Mouse (Mus musculus): ENCODE data around the gene Gtf2ird1. TPM values are rescaled to one million over a fixed set of nuclear protein-coding genes. Genes with fewer than 3 reads are reported as not detected.

Gene Gtf2ird1
- polyA plus RNA-seq, 1 experiment from 2014 or later: 66.5 TPM

GRCm38 (mm10) chr5:134491712-134492417 is 35.3 kb upstream of the Gtf2ird1 start:
- H3K4me3 ChIP-seq (ENCODE audit: low read length): no peak overlapping the region
- peak overlapping the region; percentile 32 for H3K9ac ChIP-seq (ENCODE audit: low read depth, low read length)
- no peaks in the 10 kb centered on the region for H3K9me3 ChIP-seq (ENCODE audit: control insufficient read depth, low read length)
- no peak overlapping the region for H3K4me2 ChIP-seq (ENCODE audit: low read depth, low read length)
- 23% methylated on average over 18 of the region's 18 CpGs for WGBS
- H3K36me3 ChIP-seq (ENCODE audit: control insufficient read depth, insufficient read depth, low read length): peaks cover 17% of the 10 kb centered on the region
- peak overlapping the region; percentile 50; the same call in 1 of the 2 replicates for H3K27ac ChIP-seq (ENCODE audit: low read length)
- ATAC-seq: peak; percentile 14; the same call in 1 of the 2 replicates
- peaks cover 3% of the 10 kb centered on the region for H3K4me1 ChIP-seq (ENCODE audit: control insufficient read depth, insufficient read depth, low read length)
- H3K27me3 ChIP-seq (replicated peaks; ENCODE audit: control insufficient read depth, insufficient read depth, low read length): no peaks in the 10 kb centered on the region

DNA sequence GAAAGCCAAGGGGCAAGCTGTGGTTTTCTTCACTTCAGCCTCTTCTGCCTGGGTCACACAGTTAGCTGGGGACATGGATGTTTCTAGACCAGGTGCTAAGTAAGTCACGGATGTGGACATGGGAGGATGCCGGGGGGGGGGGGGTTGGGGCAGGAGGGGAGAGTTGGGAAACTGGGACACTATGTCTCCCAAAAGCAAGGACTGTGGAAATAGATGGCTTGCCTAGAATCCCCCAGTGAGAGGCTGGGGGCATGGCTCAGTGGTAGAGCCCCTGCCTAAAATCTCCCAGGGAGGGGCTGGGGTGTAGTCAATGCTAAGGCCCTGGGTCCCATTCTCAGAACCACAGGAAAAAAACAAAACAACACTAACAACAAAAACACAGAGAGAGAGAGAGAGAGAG is 34.7 kb upstream of the Gtf2ird1 start:
- WGBS: 97% methylated on average over 2 of the region's 2 CpGs
- no peak for ATAC-seq
- Histone ChIP-seq H3K4me1 (ENCODE audit: control insufficient read depth, insufficient read depth, low read length) (peaks cover 3% of the 10 kb centered on the region), H3K4me2 (ENCODE audit: low read depth, low read length) (no peak overlapping the region), H3K4me3 (ENCODE audit: low read length) (no peak overlapping the region), H3K9ac (ENCODE audit: low read depth, low read length) (no peak overlapping the region), H3K9me3 (ENCODE audit: control insufficient read depth, low read length) (no peaks in the 10 kb centered on the region), H3K36me3 (ENCODE audit: control insufficient read depth, insufficient read depth, low read length) (peaks cover 14% of the 10 kb centered on the region), H3K27me3 (replicated peaks; ENCODE audit: control insufficient read depth, insufficient read depth, low read length) (no peaks in the 10 kb centered on the region), H3K27ac (ENCODE audit: low read length) (no peak overlapping the region)

DNA sequence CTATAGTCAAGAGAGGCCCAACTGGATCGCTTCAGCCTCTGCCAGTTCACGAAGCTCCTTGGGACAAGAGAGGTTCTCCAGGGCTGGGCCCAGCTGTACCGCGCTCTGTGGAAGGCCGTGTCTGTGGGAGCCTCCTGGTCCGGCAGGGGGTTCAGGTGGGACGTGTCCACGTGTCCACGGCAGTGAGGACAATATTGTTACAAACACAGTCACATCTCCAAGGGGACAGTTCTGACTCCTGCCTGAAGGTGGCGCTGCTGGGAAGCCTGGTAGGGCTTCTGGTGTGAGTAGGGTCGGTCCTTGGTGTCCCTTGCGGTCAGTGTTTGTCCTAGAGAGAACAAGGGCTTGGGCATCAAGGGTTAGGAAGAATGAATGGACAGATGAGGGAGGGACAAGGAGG is 33.9 kb upstream of the Gtf2ird1 start:
- H3K36me3 ChIP-seq (ENCODE audit: control insufficient read depth, insufficient read depth, low read length): peaks cover 14% of the 10 kb centered on the region
- H3K4me3 ChIP-seq (ENCODE audit: low read length): no peak overlapping the region
- H3K27me3 ChIP-seq (replicated peaks; ENCODE audit: control insufficient read depth, insufficient read depth, low read length): no peaks in the 10 kb centered on the region
- no peak overlapping the region for H3K27ac ChIP-seq (ENCODE audit: low read length)
- peaks cover 3% of the 10 kb centered on the region for H3K4me1 ChIP-seq (ENCODE audit: control insufficient read depth, insufficient read depth, low read length)
- 88% methylated on average over 12 of the region's 12 CpGs for WGBS
- ATAC-seq: no peak
- no peak overlapping the region for H3K4me2 ChIP-seq (ENCODE audit: low read depth, low read length)
- H3K9ac ChIP-seq (ENCODE audit: low read depth, low read length): no peak overlapping the region
- no peaks in the 10 kb centered on the region for H3K9me3 ChIP-seq (ENCODE audit: control insufficient read depth, low read length)

- no peaks in the 10 kb centered on the region for H3K9me3 ChIP-seq (ENCODE audit: control insufficient read depth, low read length)
- peaks cover 3% of the 10 kb centered on the region for H3K4me1 ChIP-seq (ENCODE audit: control insufficient read depth, insufficient read depth, low read length)
- ATAC-seq: no peak
- H3K27ac ChIP-seq (ENCODE audit: low read length): no peak overlapping the region
- WGBS: 42% methylated on average over 9 of the region's 9 CpGs
- peaks cover 14% of the 10 kb centered on the region for H3K36me3 ChIP-seq (ENCODE audit: control insufficient read depth, insufficient read depth, low read length)
- no peak overlapping the region for H3K9ac ChIP-seq (ENCODE audit: low read depth, low read length)
- no peaks in the 10 kb centered on the region for H3K27me3 ChIP-seq (replicated peaks; ENCODE audit: control insufficient read depth, insufficient read depth, low read length)
- H3K4me2 ChIP-seq (ENCODE audit: low read depth, low read length): no peak overlapping the region
- no peak overlapping the region for H3K4me3 ChIP-seq (ENCODE audit: low read length)
Measured at GRCm38 (mm10) chr5:134489583-134489982, 33.1 kb upstream of the Gtf2ird1 start.

GRCm38 (mm10) chr5:134488596-134488995 is 32.1 kb upstream of the Gtf2ird1 start:
- H3K4me1 ChIP-seq (ENCODE audit: control insufficient read depth, insufficient read depth, low read length): peaks cover 3% of the 10 kb centered on the region
- no peak overlapping the region for H3K27ac ChIP-seq (ENCODE audit: low read length)
- H3K36me3 ChIP-seq (ENCODE audit: control insufficient read depth, insufficient read depth, low read length): peaks cover 14% of the 10 kb centered on the region
- no peaks in the 10 kb centered on the region for H3K9me3 ChIP-seq (ENCODE audit: control insufficient read depth, low read length)
- H3K4me3 ChIP-seq (ENCODE audit: low read length): no peak overlapping the region
- no peak overlapping the region for H3K4me2 ChIP-seq (ENCODE audit: low read depth, low read length)
- H3K9ac ChIP-seq (ENCODE audit: low read depth, low read length): no peak overlapping the region
- WGBS: 91% methylated on average over 4 of the region's 4 CpGs
- ATAC-seq: no peak
- no peaks in the 10 kb centered on the region for H3K27me3 ChIP-seq (replicated peaks; ENCODE audit: control insufficient read depth, insufficient read depth, low read length)

GRCm38 (mm10) chr5:134488042-134488441 is 31.5 kb upstream of the Gtf2ird1 start:
- Histone ChIP-seq H3K36me3 (ENCODE audit: control insufficient read depth, insufficient read depth, low read length) (peaks cover 11% of the 10 kb centered on the region), H3K27ac (ENCODE audit: low read length) (no peak overlapping the region; the same call in 1 of the 2 replicates), H3K4me3 (ENCODE audit: low read length) (no peak overlapping the region), H3K4me2 (ENCODE audit: low read depth, low read length) (no peak overlapping the region), H3K4me1 (ENCODE audit: control insufficient read depth, insufficient read depth, low read length) (peaks cover 3% of the 10 kb centered on the region), H3K27me3 (replicated peaks; ENCODE audit: control insufficient read depth, insufficient read depth, low read length) (no peaks in the 10 kb centered on the region), H3K9ac (ENCODE audit: low read depth, low read length) (no peak overlapping the region), H3K9me3 (ENCODE audit: control insufficient read depth, low read length) (no peaks in the 10 kb centered on the region)
- 48% methylated on average over 10 of the region's 10 CpGs for WGBS
- ATAC-seq: no peak

DNA sequence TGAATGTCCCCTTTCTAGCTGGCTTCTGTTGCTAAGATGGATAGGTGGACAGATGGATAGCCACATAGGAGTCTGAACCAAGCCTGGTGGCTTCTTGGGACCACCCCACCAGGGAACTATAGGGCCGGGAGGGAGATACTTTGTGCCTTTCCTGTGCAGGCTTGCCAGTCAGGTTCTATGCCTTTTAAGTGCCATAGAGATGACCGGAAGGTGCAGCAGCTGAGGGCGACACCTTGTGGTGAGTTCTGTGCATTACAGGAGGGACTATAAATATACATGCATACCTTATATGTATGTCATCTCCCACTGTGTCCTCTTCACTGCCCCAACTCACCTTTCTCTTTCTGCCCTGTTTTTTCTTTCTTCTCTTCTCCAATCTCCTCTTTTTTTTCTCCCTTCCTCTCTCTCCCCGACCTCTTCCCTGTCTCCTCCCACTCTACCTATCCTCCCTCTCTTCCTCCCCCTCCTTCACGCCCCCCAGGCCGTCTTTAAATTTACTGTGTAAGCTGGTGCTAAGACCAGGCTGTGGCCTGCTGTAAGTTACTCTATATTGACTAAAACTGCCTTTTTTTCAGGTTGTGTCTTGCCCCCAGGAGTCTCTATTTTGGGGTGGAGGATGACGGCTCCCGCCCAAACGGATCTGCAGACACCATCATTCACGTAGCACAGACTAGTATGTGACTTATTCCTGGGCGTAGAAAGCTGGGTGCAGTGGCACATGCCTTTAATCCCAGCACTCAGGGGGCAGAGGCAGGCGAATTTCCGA is 29.6 kb upstream of the Gtf2ird1 start:
- WGBS: 62% methylated on average over 13 of the region's 13 CpGs
- Histone ChIP-seq H3K9ac (ENCODE audit: low read depth, low read length) (no peak overlapping the region), H3K9me3 (ENCODE audit: control insufficient read depth, low read length) (no peaks in the 10 kb centered on the region), H3K36me3 (ENCODE audit: control insufficient read depth, insufficient read depth, low read length) (peaks cover 9% of the 10 kb centered on the region), H3K27me3 (replicated peaks; ENCODE audit: control insufficient read depth, insufficient read depth, low read length) (no peaks in the 10 kb centered on the region), H3K4me3 (ENCODE audit: low read length) (no peak overlapping the region), H3K27ac (ENCODE audit: low read length) (no peak overlapping the region), H3K4me2 (ENCODE audit: low read depth, low read length) (no peak overlapping the region), H3K4me1 (ENCODE audit: control insufficient read depth, insufficient read depth, low read length) (no peaks in the 10 kb centered on the region)
- ATAC-seq: peak; percentile 79

GRCm38 (mm10) chr5:134485183-134485730 is 28.7 kb upstream of the Gtf2ird1 start:
- peaks cover 2% of the 10 kb centered on the region for H3K36me3 ChIP-seq (ENCODE audit: control insufficient read depth, insufficient read depth, low read length)
- no peak overlapping the region for H3K4me2 ChIP-seq (ENCODE audit: low read depth, low read length)
- no peaks in the 10 kb centered on the region for H3K27me3 ChIP-seq (replicated peaks; ENCODE audit: control insufficient read depth, insufficient read depth, low read length)
- H3K4me1 ChIP-seq (ENCODE audit: control insufficient read depth, insufficient read depth, low read length): no peaks in the 10 kb centered on the region
- ATAC-seq: no peak
- WGBS: 77% methylated on average over 7 of the region's 7 CpGs
- no peak overlapping the region for H3K4me3 ChIP-seq (ENCODE audit: low read length)
- no peaks in the 10 kb centered on the region for H3K9me3 ChIP-seq (ENCODE audit: control insufficient read depth, low read length)
- H3K9ac ChIP-seq (ENCODE audit: low read depth, low read length): no peak overlapping the region
- no peak overlapping the region for H3K27ac ChIP-seq (ENCODE audit: low read length)

DNA sequence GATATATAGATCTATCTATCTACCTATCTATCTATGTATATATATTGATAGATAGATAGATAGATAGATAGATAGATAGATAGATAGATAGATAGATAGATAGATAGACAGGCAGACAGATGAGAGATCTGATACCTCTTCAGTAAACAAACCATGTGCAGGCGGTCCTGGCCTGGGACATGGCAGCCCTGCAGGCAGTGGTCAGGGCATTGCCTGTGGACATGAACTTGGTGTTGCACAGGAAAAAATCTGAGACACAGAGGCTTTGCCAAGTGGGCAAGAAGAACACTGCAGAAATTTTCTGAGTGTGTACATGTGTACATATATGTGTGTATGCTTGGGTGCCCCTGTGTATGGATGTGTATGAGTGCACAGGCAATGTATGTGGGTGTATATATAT is 26.8 kb upstream of the Gtf2ird1 start:
- Histone ChIP-seq H3K27ac (ENCODE audit: low read length) (no peak overlapping the region), H3K9me3 (ENCODE audit: control insufficient read depth, low read length) (no peaks in the 10 kb centered on the region), H3K9ac (ENCODE audit: low read depth, low read length) (no peak overlapping the region), H3K36me3 (ENCODE audit: control insufficient read depth, insufficient read depth, low read length) (no peaks in the 10 kb centered on the region), H3K4me3 (ENCODE audit: low read length) (no peak overlapping the region), H3K4me1 (ENCODE audit: control insufficient read depth, insufficient read depth, low read length) (no peaks in the 10 kb centered on the region), H3K4me2 (ENCODE audit: low read depth, low read length) (no peak overlapping the region), H3K27me3 (replicated peaks; ENCODE audit: control insufficient read depth, insufficient read depth, low read length) (no peaks in the 10 kb centered on the region)
- 63% methylated on average over 1 of the region's 1 CpGs for WGBS
- no peak for ATAC-seq

Measured in intestine, embryonic 16.5 days (tissue).